Comparison of ENCODE assay signal across 9 mouse cellular contexts in the genomic region with DNA sequence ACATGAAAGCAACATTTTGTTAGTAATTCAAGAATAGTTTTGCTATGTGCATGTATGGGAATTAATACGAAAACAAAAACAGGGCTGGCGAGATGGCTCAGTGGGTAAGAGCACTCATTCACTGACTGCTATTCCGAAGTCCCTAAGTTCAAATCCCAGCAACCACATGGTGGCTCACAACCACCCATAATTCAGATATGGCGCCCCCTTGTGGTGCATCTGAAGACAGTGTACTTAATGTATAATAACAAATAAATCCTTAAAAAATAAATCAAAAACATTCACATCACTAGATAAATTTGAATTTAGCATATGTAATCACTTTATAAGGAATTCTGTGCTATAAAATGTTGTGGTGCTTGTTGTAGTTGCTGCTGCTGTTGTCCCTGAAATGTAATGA.
A peak's percentile ranks its signal among the peaks of the same experiment; 100 is the strongest.
DNase-seq lines count a peak whose midpoint lies in the region.
"Had no signal": no experiment of that assay in that cellular context is flagged by ENCODE, and none has a peak within 500 bp of the region (broad histone marks: within the 10 kb centered on the region; RNA-seq: fewer than 3 reads in every experiment).

No protein-coding gene starts in this region.

- peak; percentile 20 to 36 for DNase-seq in adrenal gland, postnatal 36 days
- no peak for DNase-seq in adrenal gland, adult 8-10 months
- DNase-seq in kidney, postnatal 10 days, result peak; percentile 37
- DNase-seq in kidney, adult 18-20 months, result no peak
- peak; percentile 3 to 6 for DNase-seq in B cell, adult 2 months
- DNase-seq in ZHBTc4 (ENCODE audit: low read depth, low spot score), result peak; percentile 29
- no peak for DNase-seq in MN1 (ENCODE audit: low spot score)
- no peak for DNase-seq in right cerebral cortex, postnatal 4 days
- DNase-seq: kidney, postnatal 25 days had no signal

Comparison
In these comparisons a context has a peak if more than half of its experiments do, and no peak if none do; other contexts are left out.
1. DNase-seq: peak in adrenal gland, postnatal 36 days (2 of 2), kidney, postnatal 10 days (single experiment), B cell, adult 2 months (2 of 2) and ZHBTc4 (single experiment); none in adrenal gland, adult 8-10 months (single experiment), kidney, adult 18-20 months (single experiment), MN1 (single experiment) and right cerebral cortex, postnatal 4 days (single experiment).